Mouse (Mus musculus): ENCODE measurements around the gene Piwil1. TPM values are rescaled to one million over a fixed set of nuclear protein-coding genes. Genes with fewer than 3 reads are reported as not detected.

The Piwil1 gene
- polyA plus RNA-seq, 1 experiment from 2014 or later, result 0.07 TPM

GRCm38 (mm10) chr5:128677373-128677772 lies 25.0 kb upstream of the Piwil1 start:
- H3K36me3 ChIP-seq (ENCODE audit: control insufficient read depth, insufficient read depth, low read length), result no peaks in the 10 kb centered on the region
- no peaks in the 10 kb centered on the region for H3K4me1 ChIP-seq (ENCODE audit: control insufficient read depth, insufficient read depth, low read length)
- no peak overlapping the region for H3K4me3 ChIP-seq (ENCODE audit: low read depth, low read length)
- H3K27me3 ChIP-seq (replicated peaks; ENCODE audit: control insufficient read depth, insufficient read depth, low read length), result no peaks in the 10 kb centered on the region
- no peak for ATAC-seq (ENCODE audit: low read depth)
- no peaks in the 10 kb centered on the region for H3K9me3 ChIP-seq (ENCODE audit: control insufficient read depth, low read length)
- H3K27ac ChIP-seq (replicated peaks; ENCODE audit: low read depth, low read length), result no peak overlapping the region
- 81% methylated on average over 4 of the region's 4 CpGs for WGBS
- no peak overlapping the region for H3K9ac ChIP-seq (ENCODE audit: low read depth, low read length)
- no peak overlapping the region for H3K4me2 ChIP-seq (ENCODE audit: low read depth, low read length)
- DNase-seq (ENCODE audit: low spot score), result no peak

GRCm38 (mm10) chr5:128677861-128678260 lies 24.5 kb upstream of the Piwil1 start:
- WGBS, result 50% methylated on average over 6 of the region's 6 CpGs
- no peak for ATAC-seq (ENCODE audit: low read depth)
- Histone ChIP-seq H3K36me3 (ENCODE audit: control insufficient read depth, insufficient read depth, low read length) (no peaks in the 10 kb centered on the region), H3K4me1 (ENCODE audit: control insufficient read depth, insufficient read depth, low read length) (no peaks in the 10 kb centered on the region), H3K9ac (ENCODE audit: low read depth, low read length) (no peak overlapping the region), H3K9me3 (ENCODE audit: control insufficient read depth, low read length) (no peaks in the 10 kb centered on the region), H3K4me2 (ENCODE audit: low read depth, low read length) (no peak overlapping the region), H3K27ac (replicated peaks; ENCODE audit: low read depth, low read length) (no peak overlapping the region), H3K4me3 (ENCODE audit: low read depth, low read length) (no peak overlapping the region), H3K27me3 (replicated peaks; ENCODE audit: control insufficient read depth, insufficient read depth, low read length) (no peaks in the 10 kb centered on the region)
- no peak for DNase-seq (ENCODE audit: low spot score)

GRCm38 (mm10) chr5:128681456-128681855 lies 20.9 kb upstream of the Piwil1 start:
- ATAC-seq (ENCODE audit: low read depth), result no peak
- H3K9me3 ChIP-seq (ENCODE audit: control insufficient read depth, low read length), result peaks cover 4% of the 10 kb centered on the region
- H3K4me2 ChIP-seq (ENCODE audit: low read depth, low read length), result no peak overlapping the region
- H3K9ac ChIP-seq (ENCODE audit: low read depth, low read length), result no peak overlapping the region
- 42% methylated on average over 5 of the region's 5 CpGs for WGBS
- no peak overlapping the region for H3K4me3 ChIP-seq (ENCODE audit: low read depth, low read length)
- DNase-seq (ENCODE audit: low spot score), result no peak
- no peaks in the 10 kb centered on the region for H3K36me3 ChIP-seq (ENCODE audit: control insufficient read depth, insufficient read depth, low read length)
- H3K4me1 ChIP-seq (ENCODE audit: control insufficient read depth, insufficient read depth, low read length), result peaks cover 12% of the 10 kb centered on the region
- H3K27me3 ChIP-seq (replicated peaks; ENCODE audit: control insufficient read depth, insufficient read depth, low read length), result no peaks in the 10 kb centered on the region
- H3K27ac ChIP-seq (replicated peaks; ENCODE audit: low read depth, low read length), result no peak overlapping the region

- Histone ChIP-seq H3K4me2 (ENCODE audit: low read depth, low read length) (peak overlapping the region; percentile 49), H3K9ac (ENCODE audit: low read depth, low read length) (no peak overlapping the region), H3K4me3 (ENCODE audit: low read depth, low read length) (no peak overlapping the region), H3K9me3 (ENCODE audit: control insufficient read depth, low read length) (peaks cover 18% of the 10 kb centered on the region), H3K27me3 (replicated peaks; ENCODE audit: control insufficient read depth, insufficient read depth, low read length) (no peaks in the 10 kb centered on the region), H3K27ac (replicated peaks; ENCODE audit: low read depth, low read length) (no peak overlapping the region), H3K36me3 (ENCODE audit: control insufficient read depth, insufficient read depth, low read length) (no peaks in the 10 kb centered on the region), H3K4me1 (ENCODE audit: control insufficient read depth, insufficient read depth, low read length) (peaks cover 12% of the 10 kb centered on the region)
- peak; percentile 87 for ATAC-seq (ENCODE audit: low read depth)
- WGBS, result 7% methylated on average over 10 of the region's 10 CpGs
- DNase-seq (ENCODE audit: low spot score), result peak; percentile 72
Measured at GRCm38 (mm10) chr5:128684192-128684591, 18.1 kb upstream of the Piwil1 start.

GRCm38 (mm10) chr5:128684621-128685020 lies 17.7 kb upstream of the Piwil1 start:
- no peaks in the 10 kb centered on the region for H3K27me3 ChIP-seq (replicated peaks; ENCODE audit: control insufficient read depth, insufficient read depth, low read length)
- no peaks in the 10 kb centered on the region for H3K36me3 ChIP-seq (ENCODE audit: control insufficient read depth, insufficient read depth, low read length)
- H3K9ac ChIP-seq (ENCODE audit: low read depth, low read length), result no peak overlapping the region
- H3K27ac ChIP-seq (replicated peaks; ENCODE audit: low read depth, low read length), result 0 out of 2 replicates have a peak overlapping the region, but pooled peaks have one; percentile 15
- ATAC-seq (ENCODE audit: low read depth) (peak; percentile 86), DNase-seq (ENCODE audit: low spot score) (peak; percentile 90)
- H3K4me3 ChIP-seq (ENCODE audit: low read depth, low read length), result no peak overlapping the region
- H3K9me3 ChIP-seq (ENCODE audit: control insufficient read depth, low read length), result peaks cover 18% of the 10 kb centered on the region
- peak overlapping the region; percentile 49 for H3K4me2 ChIP-seq (ENCODE audit: low read depth, low read length)
- WGBS, result 13% methylated on average over 15 of the region's 15 CpGs
- peaks cover 12% of the 10 kb centered on the region for H3K4me1 ChIP-seq (ENCODE audit: control insufficient read depth, insufficient read depth, low read length)

- peaks cover 12% of the 10 kb centered on the region for H3K4me1 ChIP-seq (ENCODE audit: control insufficient read depth, insufficient read depth, low read length)
- no peak for ATAC-seq (ENCODE audit: low read depth)
- no peaks in the 10 kb centered on the region for H3K27me3 ChIP-seq (replicated peaks; ENCODE audit: control insufficient read depth, insufficient read depth, low read length)
- no peak overlapping the region for H3K4me3 ChIP-seq (ENCODE audit: low read depth, low read length)
- H3K4me2 ChIP-seq (ENCODE audit: low read depth, low read length), result no peak overlapping the region
- H3K27ac ChIP-seq (replicated peaks; ENCODE audit: low read depth, low read length), result no peak overlapping the region
- H3K9ac ChIP-seq (ENCODE audit: low read depth, low read length), result no peak overlapping the region
- DNase-seq (ENCODE audit: low spot score), result no peak
- WGBS, result 87% methylated on average over 5 of the region's 5 CpGs
- H3K36me3 ChIP-seq (ENCODE audit: control insufficient read depth, insufficient read depth, low read length), result no peaks in the 10 kb centered on the region
- H3K9me3 ChIP-seq (ENCODE audit: control insufficient read depth, low read length), result peaks cover 18% of the 10 kb centered on the region
Measured at GRCm38 (mm10) chr5:128687139-128687538, 15.2 kb upstream of the Piwil1 start.

- no peaks in the 10 kb centered on the region for H3K4me1 ChIP-seq (ENCODE audit: control insufficient read depth, insufficient read depth, low read length)
- H3K36me3 ChIP-seq (ENCODE audit: control insufficient read depth, insufficient read depth, low read length), result no peaks in the 10 kb centered on the region
- no peak overlapping the region for H3K27ac ChIP-seq (replicated peaks; ENCODE audit: low read depth, low read length)
- no peak overlapping the region for H3K4me2 ChIP-seq (ENCODE audit: low read depth, low read length)
- no peak overlapping the region for H3K4me3 ChIP-seq (ENCODE audit: low read depth, low read length)
- 69% methylated on average over 6 of the region's 6 CpGs for WGBS
- DNase-seq (ENCODE audit: low spot score) (no peak), ATAC-seq (ENCODE audit: low read depth) (no peak)
- H3K9me3 ChIP-seq (ENCODE audit: control insufficient read depth, low read length), result no peaks in the 10 kb centered on the region
- H3K9ac ChIP-seq (ENCODE audit: low read depth, low read length), result no peak overlapping the region
- H3K27me3 ChIP-seq (replicated peaks; ENCODE audit: control insufficient read depth, insufficient read depth, low read length), result no peaks in the 10 kb centered on the region
Measured at GRCm38 (mm10) chr5:128694107-128694506, 8.2 kb upstream of the Piwil1 start.

GRCm38 (mm10) chr5:128694611-128695325 lies 7.6 kb upstream of the Piwil1 start:
- H3K27ac ChIP-seq (replicated peaks; ENCODE audit: low read depth, low read length), result no peak overlapping the region
- no peak overlapping the region for H3K4me3 ChIP-seq (ENCODE audit: low read depth, low read length)
- H3K9me3 ChIP-seq (ENCODE audit: control insufficient read depth, low read length), result no peaks in the 10 kb centered on the region
- DNase-seq (ENCODE audit: low spot score) (no peak), ATAC-seq (ENCODE audit: low read depth) (no peak)
- no peaks in the 10 kb centered on the region for H3K4me1 ChIP-seq (ENCODE audit: control insufficient read depth, insufficient read depth, low read length)
- no peaks in the 10 kb centered on the region for H3K36me3 ChIP-seq (ENCODE audit: control insufficient read depth, insufficient read depth, low read length)
- WGBS, result 47% methylated on average over 18 of the region's 18 CpGs
- no peaks in the 10 kb centered on the region for H3K27me3 ChIP-seq (replicated peaks; ENCODE audit: control insufficient read depth, insufficient read depth, low read length)
- no peak overlapping the region for H3K4me2 ChIP-seq (ENCODE audit: low read depth, low read length)
- H3K9ac ChIP-seq (ENCODE audit: low read depth, low read length), result no peak overlapping the region

GRCm38 (mm10) chr5:128696824-128697223 lies 5.5 kb upstream of the Piwil1 start:
- Histone ChIP-seq H3K4me3 (ENCODE audit: low read depth, low read length) (no peak overlapping the region), H3K9ac (ENCODE audit: low read depth, low read length) (no peak overlapping the region), H3K9me3 (ENCODE audit: control insufficient read depth, low read length) (no peaks in the 10 kb centered on the region), H3K27ac (replicated peaks; ENCODE audit: low read depth, low read length) (no peak overlapping the region), H3K4me1 (ENCODE audit: control insufficient read depth, insufficient read depth, low read length) (no peaks in the 10 kb centered on the region), H3K27me3 (replicated peaks; ENCODE audit: control insufficient read depth, insufficient read depth, low read length) (no peaks in the 10 kb centered on the region), H3K4me2 (ENCODE audit: low read depth, low read length) (0 out of 2 replicates have a peak overlapping the region, but pooled peaks have one; percentile 25), H3K36me3 (ENCODE audit: control insufficient read depth, insufficient read depth, low read length) (no peaks in the 10 kb centered on the region)
- DNase-seq (ENCODE audit: low spot score), result no peak
- no peak for ATAC-seq (ENCODE audit: low read depth)
- WGBS, result 34% methylated on average over 10 of the region's 10 CpGs

All from embryonic facial prominence, embryonic 14.5 days (tissue).